Mouse (Mus musculus) spleen, adult 2 months (tissue): ENCODE data around the gene Prm1.

Source experiments
- CTCF ChIP-seq: fragments of 200-500 bp; IDR thresholded peaks from 2 replicates; pipeline ENCODE4 v1.5.1; 2011; ENCODE audit warnings: mild to moderate bottlenecking, inconsistent platforms; ENCODE audit not compliant: insufficient read depth, insufficient read length, insufficient replicate concordance; ENCODE audit errors: extremely low read depth
- POLR2A ChIP-seq: fragments of 200-500 bp; IDR thresholded peaks from 2 replicates; pipeline ENCODE4 v1.6.1; 2011; ENCODE audit warnings: low read depth, low read length, inconsistent platforms

- TF ChIP-seq CTCF (peak; percentile 81), POLR2A (peak; percentile 14; the same call in 1 of the 2 replicates)
Observed at GRCm38 (mm10) chr16:10784793-10785370, 20.8 kb downstream of the Prm1 start.
